Mouse (Mus musculus): ENCODE results near the gene Mvb12b. TPM values are rescaled to one million over a fixed set of nuclear protein-coding genes. Genes with fewer than 3 reads are reported as not detected.
"Not testable (repeated sequence)": the region's sequence is repeated elsewhere in the genome, so short reads cannot be mapped to it uniquely, and the experiment has no call there.

Gene Mvb12b
- total and polyA plus RNA-seq, 2 experiments, result 0.83 to 2.7 TPM

- no peak for TF ChIP-seq POLR2A (IDR thresholded peaks at IDR 0.05; ENCODE audit: extremely low read depth, insufficient read depth, low read length)
- TF ChIP-seq CTCF (IDR thresholded peaks at IDR 0.05; ENCODE audit: low read depth, low read length), result no peak
- Histone ChIP-seq H3K4me3 (ENCODE audit: insufficient read depth, low read depth, low read length) (no peak overlapping the region), H3K27ac (replicated peaks; ENCODE audit: insufficient read depth, low read depth, low read length) (no peak overlapping the region), H3K79me2 (ENCODE audit: control insufficient read depth, insufficient read depth, low read length) (no peaks in the 10 kb centered on the region), H3K36me3 (ENCODE audit: control insufficient read depth, insufficient read depth, low read length) (no peaks in the 10 kb centered on the region), H3K9ac (ENCODE audit: low read depth, low read length) (no peak overlapping the region), H3K27me3 (ENCODE audit: control insufficient read depth, insufficient read depth, low read length) (no peaks in the 10 kb centered on the region), H3K4me1 (ENCODE audit: control insufficient read depth, insufficient read depth, low read length) (no peaks in the 10 kb centered on the region)
- DNase-seq (ENCODE audit: extremely low read depth, low read depth, low spot score), result no peak
- 72% methylated on average over 8 of the region's 8 CpGs for WGBS
Observed at GRCm38 (mm10) chr2:33914998-33915397, 27.3 kb upstream of the Mvb12b start.

DNA sequence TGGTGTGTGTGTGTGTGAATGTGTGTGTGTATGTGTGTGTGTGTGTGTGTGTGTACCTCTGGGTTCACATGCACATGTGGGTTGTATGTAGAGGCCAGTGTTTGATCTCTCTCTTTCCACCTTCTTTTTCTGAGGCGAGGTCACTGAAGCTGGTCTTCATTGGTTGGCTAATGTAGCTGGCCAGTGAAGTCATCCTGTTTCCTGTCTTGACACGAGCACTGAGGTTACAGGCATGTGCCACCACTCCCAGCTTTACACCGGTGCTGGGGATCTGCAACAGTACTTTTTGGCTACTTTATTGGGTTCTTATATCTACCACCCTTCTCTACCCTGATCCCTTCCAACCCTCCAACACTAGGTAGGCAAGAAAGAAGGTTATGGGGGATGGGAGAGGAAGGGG, 26.6 kb upstream of the Mvb12b start:
- H3K27ac ChIP-seq (replicated peaks; ENCODE audit: insufficient read depth, low read depth, low read length), result no peak overlapping the region
- no peaks in the 10 kb centered on the region for H3K27me3 ChIP-seq (ENCODE audit: control insufficient read depth, insufficient read depth, low read length)
- H3K4me1 ChIP-seq (ENCODE audit: control insufficient read depth, insufficient read depth, low read length), result no peaks in the 10 kb centered on the region
- H3K4me3 ChIP-seq (ENCODE audit: insufficient read depth, low read depth, low read length), result no peak overlapping the region
- no peak for DNase-seq (ENCODE audit: extremely low read depth, low read depth, low spot score)
- no peak overlapping the region for H3K9ac ChIP-seq (ENCODE audit: low read depth, low read length)
- TF ChIP-seq CTCF (IDR thresholded peaks at IDR 0.05; ENCODE audit: low read depth, low read length), result no peak
- TF ChIP-seq POLR2A (IDR thresholded peaks at IDR 0.05; ENCODE audit: extremely low read depth, insufficient read depth, low read length), result no peak
- WGBS, result 60% methylated on average over 3 of the region's 3 CpGs
- H3K36me3 ChIP-seq (ENCODE audit: control insufficient read depth, insufficient read depth, low read length), result no peaks in the 10 kb centered on the region
- H3K79me2 ChIP-seq (ENCODE audit: control insufficient read depth, insufficient read depth, low read length), result no peaks in the 10 kb centered on the region

- H3K36me3 ChIP-seq (ENCODE audit: control insufficient read depth, insufficient read depth, low read length); H3K9ac ChIP-seq (ENCODE audit: low read depth, low read length); DNase-seq (ENCODE audit: extremely low read depth, low read depth, low spot score); H3K27me3 ChIP-seq (ENCODE audit: control insufficient read depth, insufficient read depth, low read length); H3K4me3 ChIP-seq (ENCODE audit: insufficient read depth, low read depth, low read length); H3K27ac ChIP-seq (replicated peaks; ENCODE audit: insufficient read depth, low read depth, low read length); H3K79me2 ChIP-seq (ENCODE audit: control insufficient read depth, insufficient read depth, low read length); H3K4me1 ChIP-seq (ENCODE audit: control insufficient read depth, insufficient read depth, low read length): not testable (repeated sequence)
- WGBS, result 57% methylated on average over 1 of the region's 1 CpGs
Observed at GRCm38 (mm10) chr2:33913598-33913997, 25.9 kb upstream of the Mvb12b start.

- Histone ChIP-seq H3K27ac (replicated peaks; ENCODE audit: insufficient read depth, low read depth, low read length) (no peak overlapping the region), H3K27me3 (ENCODE audit: control insufficient read depth, insufficient read depth, low read length) (no peaks in the 10 kb centered on the region), H3K4me1 (ENCODE audit: control insufficient read depth, insufficient read depth, low read length) (no peaks in the 10 kb centered on the region), H3K9ac (ENCODE audit: low read depth, low read length) (no peak overlapping the region), H3K36me3 (ENCODE audit: control insufficient read depth, insufficient read depth, low read length) (no peaks in the 10 kb centered on the region), H3K4me3 (ENCODE audit: insufficient read depth, low read depth, low read length) (no peak overlapping the region), H3K79me2 (ENCODE audit: control insufficient read depth, insufficient read depth, low read length) (no peaks in the 10 kb centered on the region)
- WGBS, result 81% methylated on average over 3 of the region's 3 CpGs
- TF ChIP-seq POLR2A (IDR thresholded peaks at IDR 0.05; ENCODE audit: extremely low read depth, insufficient read depth, low read length), result no peak
- no peak for TF ChIP-seq CTCF (IDR thresholded peaks at IDR 0.05; ENCODE audit: low read depth, low read length)
- no peak for DNase-seq (ENCODE audit: extremely low read depth, low read depth, low spot score)
Observed at GRCm38 (mm10) chr2:33912741-33913140, 25.0 kb upstream of the Mvb12b start.

DNA sequence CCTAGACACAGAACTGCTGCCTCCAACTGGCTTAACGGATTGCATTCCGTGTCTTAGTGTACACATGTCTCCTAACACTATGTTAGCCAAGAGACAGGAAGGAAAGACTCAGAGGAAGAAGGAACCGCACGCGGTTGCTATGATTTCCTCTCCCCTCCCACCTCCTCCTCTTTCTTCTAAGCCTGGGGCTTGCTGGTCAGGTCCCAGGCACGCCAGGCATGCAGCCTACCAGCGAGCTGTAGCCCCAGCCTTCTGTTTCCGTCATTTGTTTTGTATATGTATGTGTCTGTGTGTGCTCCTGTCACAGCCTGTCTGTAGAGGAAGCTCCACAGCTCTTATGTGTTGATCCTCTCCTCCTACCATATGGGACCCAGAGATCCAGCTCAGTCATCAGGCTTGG, 20.6 kb upstream of the Mvb12b start:
- H3K27me3 ChIP-seq (ENCODE audit: control insufficient read depth, insufficient read depth, low read length), result no peaks in the 10 kb centered on the region
- H3K36me3 ChIP-seq (ENCODE audit: control insufficient read depth, insufficient read depth, low read length), result no peaks in the 10 kb centered on the region
- H3K4me1 ChIP-seq (ENCODE audit: control insufficient read depth, insufficient read depth, low read length), result no peaks in the 10 kb centered on the region
- no peak overlapping the region for H3K27ac ChIP-seq (replicated peaks; ENCODE audit: insufficient read depth, low read depth, low read length)
- no peaks in the 10 kb centered on the region for H3K79me2 ChIP-seq (ENCODE audit: control insufficient read depth, insufficient read depth, low read length)
- TF ChIP-seq CTCF (IDR thresholded peaks at IDR 0.05; ENCODE audit: low read depth, low read length), result no peak
- TF ChIP-seq POLR2A (IDR thresholded peaks at IDR 0.05; ENCODE audit: extremely low read depth, insufficient read depth, low read length), result no peak
- DNase-seq (ENCODE audit: extremely low read depth, low read depth, low spot score), result peak; percentile 16
- no peak overlapping the region for H3K9ac ChIP-seq (ENCODE audit: low read depth, low read length)
- 59% methylated on average over 8 of the region's 8 CpGs for WGBS
- H3K4me3 ChIP-seq (ENCODE audit: insufficient read depth, low read depth, low read length), result no peak overlapping the region

DNA sequence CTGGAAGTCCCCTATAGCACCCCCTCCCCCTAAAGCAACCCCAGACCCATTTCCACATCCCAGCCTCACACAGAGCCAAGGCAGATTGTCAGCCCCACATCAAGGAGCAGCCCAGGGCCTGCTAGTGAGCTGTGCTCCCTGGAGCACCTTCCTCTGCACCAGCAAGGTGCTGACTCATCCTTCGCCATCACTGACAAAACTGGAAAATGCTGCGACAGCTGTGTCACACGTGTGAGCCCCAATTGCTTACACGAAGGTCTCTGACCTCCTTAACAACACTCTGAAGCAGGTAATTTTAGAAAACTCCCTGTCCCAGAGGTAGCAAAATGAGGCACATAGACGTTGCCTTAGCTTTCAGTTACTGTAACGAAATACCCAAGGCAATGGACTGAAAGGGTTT, 19.4 kb upstream of the Mvb12b start:
- no peak for TF ChIP-seq POLR2A (IDR thresholded peaks at IDR 0.05; ENCODE audit: extremely low read depth, insufficient read depth, low read length)
- no peak for TF ChIP-seq CTCF (IDR thresholded peaks at IDR 0.05; ENCODE audit: low read depth, low read length)
- DNase-seq (ENCODE audit: extremely low read depth, low read depth, low spot score), result no peak
- Histone ChIP-seq H3K79me2 (ENCODE audit: control insufficient read depth, insufficient read depth, low read length) (no peaks in the 10 kb centered on the region), H3K27ac (replicated peaks; ENCODE audit: insufficient read depth, low read depth, low read length) (no peak overlapping the region), H3K27me3 (ENCODE audit: control insufficient read depth, insufficient read depth, low read length) (no peaks in the 10 kb centered on the region), H3K4me1 (ENCODE audit: control insufficient read depth, insufficient read depth, low read length) (no peaks in the 10 kb centered on the region), H3K9ac (ENCODE audit: low read depth, low read length) (no peak overlapping the region), H3K36me3 (ENCODE audit: control insufficient read depth, insufficient read depth, low read length) (no peaks in the 10 kb centered on the region), H3K4me3 (ENCODE audit: insufficient read depth, low read depth, low read length) (no peak overlapping the region)
- 91% methylated on average over 6 of the region's 6 CpGs for WGBS
